Mouse (Mus musculus) lung, embryonic 14.5 days (tissue): ENCODE measurements around the gene Dcp1a. TPM values are rescaled to one million over a fixed set of nuclear protein-coding genes. Genes with fewer than 3 reads are reported as not detected.
A peak's percentile ranks its signal among the peaks of the same experiment; 100 is the strongest.

Source experiments
- ATAC-seq: fragments of 200-750 bp; cut with Nextera tagmentation; 2 replicates; pipeline ENCODE4 v1.8.0; 2017; ENCODE audit warnings: mild to moderate bottlenecking, moderate TSS enrichment, moderate library complexity; ENCODE audit not compliant: insufficient read depth
- DNase-seq: peaks from one replicate; pipeline ENCODE4 v3.0.0-alpha.2; 2015
- H3K27ac ChIP-seq: fragments of 300-500 bp; sonication (generic); 2 replicates; pipeline ENCODE4 v1.5.1; 2014; ENCODE audit warnings: low read depth, mild to moderate bottlenecking, moderate library complexity
- H3K27me3 ChIP-seq: fragments of 300-500 bp; sonication (generic); 2 replicates; pipeline ENCODE4 v1.6.1; 2014; ENCODE audit warnings: low read length, control low read depth; ENCODE audit not compliant: insufficient read depth
- H3K36me3 ChIP-seq: fragments of 300-500 bp; sonication (generic); 2 replicates; pipeline ENCODE4 v1.6.1; 2014; ENCODE audit warnings: control low read depth; ENCODE audit not compliant: insufficient read depth
- H3K4me1 ChIP-seq: fragments of 300-500 bp; sonication (generic); 2 replicates; pipeline ENCODE4 v1.6.1; 2014; ENCODE audit warnings: antibody characterized with exemption, control low read depth; ENCODE audit not compliant: insufficient read depth
- H3K4me2 ChIP-seq: fragments of 300-500 bp; sonication (generic); 2 replicates; pipeline ENCODE4 v1.6.1; 2014; ENCODE audit warnings: mild to moderate bottlenecking
- H3K4me3 ChIP-seq: fragments of 300-500 bp; sonication (generic); 2 replicates; pipeline ENCODE4 v1.5.1; 2014; ENCODE audit warnings: low read depth, low read length
- H3K9ac ChIP-seq: fragments of 300-500 bp; sonication (generic); 2 replicates; pipeline ENCODE4 v1.6.1; 2014
- H3K9me3 ChIP-seq: fragments of 300-500 bp; sonication (generic); 2 replicates; pipeline ENCODE4 v1.6.1; 2016; ENCODE audit warnings: low read depth, low read length, control low read depth
- CTCF ChIP-seq: IDR thresholded peaks from 2 replicates; pipeline ENCODE4 v1.5.1; 2016; ENCODE audit warnings: antibody characterized with exemption, low read depth
- WGBS: fragments of 180-500 bp; shearing (Covaris S2); extraction: QIAGEN DNeasy Blood & Tissue Kit; methylation state at CpG from one replicate; pipeline ENCODE4 v1.1.7; 2014; 5-methylcytosine and 5-hydroxymethylcytosine counted together
- polyA plus RNA-seq: library from polyadenylated mRNA; unstranded; fragments of >200 nt; fragmentation: Nextera tagmentation; extraction: Ambion mirVana; gene quantifications from 2 replicates; pipeline ENCODE4 v1.2.1, GENCODE M21; 2014

Gene Dcp1a
- polyA plus RNA-seq, 1 experiment from 2014 or later: 35.0 TPM

DNA sequence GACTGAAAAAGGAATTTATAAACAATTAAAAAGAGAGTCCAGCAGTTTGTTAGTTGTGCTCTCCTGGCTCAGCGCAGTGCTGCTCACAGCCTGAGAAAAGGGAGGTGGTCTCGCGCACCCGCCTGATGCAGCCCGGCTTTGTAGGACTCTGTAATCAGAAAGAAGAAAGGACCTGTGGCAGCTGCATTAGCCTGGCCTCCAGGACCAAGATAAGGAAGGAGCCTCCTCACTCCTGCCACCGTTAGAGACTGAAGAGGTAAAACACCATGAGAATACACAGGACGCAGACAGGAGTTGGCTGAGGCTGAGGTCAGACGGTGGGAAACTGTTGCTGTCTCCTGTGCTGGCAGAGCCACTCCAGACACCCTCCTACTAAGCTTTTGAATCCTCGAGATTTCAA lies 12.0 kb downstream of the Dcp1a start, which contains the start of gene Cacna1d:
Cacna1d (minus strand) TSS at position 114 of the 400 bp plus-strand sequence.
- Histone ChIP-seq H3K9ac (no peak within 1 kb of the TSS), H3K36me3 (peaks cover 72% of the 10 kb centered on the region), H3K27me3 (no peaks in the 10 kb centered on the region), H3K9me3 (no peaks in the 10 kb centered on the region), H3K4me2 (no peak within 1 kb of the TSS), H3K4me3 (no peak within 1 kb of the TSS), H3K27ac (no peak within 1 kb of the TSS), H3K4me1 (no peaks in the 10 kb centered on the region)
- WGBS: 62% methylated on average over 9 of the region's 9 CpGs
- ATAC-seq (no peak), DNase-seq (no peak)
- no peak for TF ChIP-seq CTCF

DNA sequence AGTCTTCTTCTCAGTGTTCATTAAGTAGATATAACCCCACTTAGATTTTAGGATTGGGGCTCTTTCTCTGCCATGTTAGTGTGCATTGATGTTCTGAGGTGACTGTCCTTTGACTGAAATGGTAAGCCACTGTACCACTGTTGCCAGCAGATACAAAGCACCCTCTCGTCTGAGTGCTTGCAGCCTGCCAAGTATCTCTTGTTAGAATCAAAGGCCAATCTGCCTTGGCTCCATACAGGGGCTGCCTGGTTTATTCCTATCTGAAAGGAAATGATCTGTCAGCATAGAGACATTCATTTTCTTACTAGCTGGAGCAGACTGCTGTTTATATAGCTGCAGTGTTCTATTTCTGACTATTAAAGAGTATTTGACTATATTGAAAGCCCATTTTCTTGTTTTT lies 13.9 kb downstream of the Dcp1a start:
- no peak overlapping the region for H3K9ac ChIP-seq
- 30% methylated on average over 1 of the region's 1 CpGs for WGBS
- no peak for ATAC-seq

DNA sequence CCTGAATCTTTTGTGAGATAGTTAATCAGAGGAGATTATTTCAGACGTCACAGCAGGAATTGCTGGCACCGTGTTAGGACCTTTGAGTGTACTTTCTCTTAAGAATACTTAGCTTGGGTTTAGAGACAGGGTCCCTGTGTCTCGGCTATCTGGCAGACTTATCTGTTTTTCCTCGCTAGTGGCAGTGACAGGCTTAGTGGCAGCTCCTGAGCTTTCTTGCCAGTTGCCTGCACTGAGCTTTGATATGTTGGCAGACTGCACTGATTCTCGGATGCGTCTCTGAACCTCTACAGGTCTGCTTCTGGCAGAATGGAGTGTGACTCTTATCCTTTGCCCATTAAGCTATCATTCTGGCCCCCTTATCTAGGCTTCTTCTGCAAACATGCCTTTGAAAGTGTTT lies 15.7 kb downstream of the Dcp1a start:
- no peak overlapping the region for H3K4me2 ChIP-seq
- no peak overlapping the region for H3K9ac ChIP-seq
- peaks cover 60% of the 10 kb centered on the region for H3K36me3 ChIP-seq
- TF ChIP-seq CTCF: no peak
- peak; percentile 15 for DNase-seq
- no peaks in the 10 kb centered on the region for H3K4me1 ChIP-seq
- H3K4me3 ChIP-seq: no peak overlapping the region
- H3K9me3 ChIP-seq: no peaks in the 10 kb centered on the region
- ATAC-seq: no peak; the same call in 1 of the 2 replicates
- H3K27ac ChIP-seq: peak overlapping the region; percentile 64; the same call in 1 of the 2 replicates
- H3K27me3 ChIP-seq: no peaks in the 10 kb centered on the region
- WGBS: 38% methylated on average over 6 of the region's 6 CpGs

More for the DNA sequence above, 13.9 kb downstream of the Dcp1a start:
- H3K4me1 ChIP-seq: no peaks in the 10 kb centered on the region
- H3K36me3 ChIP-seq: peaks cover 64% of the 10 kb centered on the region
- no peaks in the 10 kb centered on the region for H3K9me3 ChIP-seq
- H3K4me2 ChIP-seq: no peak overlapping the region
- H3K4me3 ChIP-seq: no peak overlapping the region
- TF ChIP-seq CTCF: no peak
- no peaks in the 10 kb centered on the region for H3K27me3 ChIP-seq
- H3K27ac ChIP-seq: no peak overlapping the region
- DNase-seq: no peak

DNA sequence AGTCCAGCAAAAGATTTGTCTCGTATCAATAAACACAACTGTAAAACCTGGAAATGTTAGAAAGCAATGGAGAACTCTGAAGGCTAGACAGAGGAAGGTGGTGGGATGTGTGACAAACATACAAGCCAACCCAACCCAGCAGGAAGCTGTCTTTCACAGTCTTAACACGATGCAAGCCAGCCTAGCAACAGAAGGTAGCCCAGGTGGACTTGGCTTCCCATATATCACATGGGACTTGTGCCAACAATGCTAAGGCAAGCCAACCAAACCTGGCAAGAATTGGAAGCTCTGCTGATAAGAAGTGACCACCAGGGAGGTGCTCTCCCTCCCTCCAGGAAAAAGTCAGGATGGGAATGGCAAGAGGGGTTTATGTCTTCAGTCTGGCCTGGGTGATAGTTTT lies 18.9 kb downstream of the Dcp1a start:
- no peaks in the 10 kb centered on the region for H3K9me3 ChIP-seq
- no peak overlapping the region for H3K9ac ChIP-seq
- H3K27me3 ChIP-seq: no peaks in the 10 kb centered on the region
- no peak overlapping the region for H3K4me2 ChIP-seq
- no peaks in the 10 kb centered on the region for H3K4me1 ChIP-seq
- ATAC-seq: no peak
- no peak for TF ChIP-seq CTCF
- 84% methylated on average over 2 of the region's 2 CpGs for WGBS
- H3K27ac ChIP-seq: no peak overlapping the region
- no peak for DNase-seq
- peaks cover 53% of the 10 kb centered on the region for H3K36me3 ChIP-seq
- no peak overlapping the region for H3K4me3 ChIP-seq

DNA sequence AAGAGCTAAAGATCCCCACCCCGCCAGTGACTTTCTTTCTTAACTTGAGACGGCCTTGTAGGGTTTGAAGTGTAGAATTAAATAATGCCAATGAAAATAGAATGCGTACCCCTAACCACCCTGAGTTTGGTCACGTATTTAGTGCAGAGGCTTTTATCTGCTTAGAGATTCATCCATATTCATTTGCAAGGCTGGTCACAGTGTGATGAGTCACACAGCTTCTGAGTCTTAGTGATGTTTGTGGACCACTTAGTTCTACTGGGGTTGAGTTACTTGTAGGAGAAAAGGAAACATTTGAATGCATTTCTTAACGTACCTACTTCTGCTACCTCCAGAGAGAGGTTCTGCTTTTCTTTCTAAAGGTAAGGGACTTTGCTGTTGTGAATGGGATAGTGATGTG lies 25.7 kb downstream of the Dcp1a start:
- 89% methylated on average over 5 of the region's 5 CpGs for WGBS
- Histone ChIP-seq H3K4me1 (no peaks in the 10 kb centered on the region), H3K27me3 (no peaks in the 10 kb centered on the region), H3K36me3 (peaks cover 76% of the 10 kb centered on the region), H3K4me3 (no peak overlapping the region), H3K9me3 (no peaks in the 10 kb centered on the region), H3K27ac (no peak overlapping the region), H3K9ac (no peak overlapping the region), H3K4me2 (no peak overlapping the region)
- no peak for DNase-seq
- no peak for ATAC-seq
- no peak for TF ChIP-seq CTCF

DNA sequence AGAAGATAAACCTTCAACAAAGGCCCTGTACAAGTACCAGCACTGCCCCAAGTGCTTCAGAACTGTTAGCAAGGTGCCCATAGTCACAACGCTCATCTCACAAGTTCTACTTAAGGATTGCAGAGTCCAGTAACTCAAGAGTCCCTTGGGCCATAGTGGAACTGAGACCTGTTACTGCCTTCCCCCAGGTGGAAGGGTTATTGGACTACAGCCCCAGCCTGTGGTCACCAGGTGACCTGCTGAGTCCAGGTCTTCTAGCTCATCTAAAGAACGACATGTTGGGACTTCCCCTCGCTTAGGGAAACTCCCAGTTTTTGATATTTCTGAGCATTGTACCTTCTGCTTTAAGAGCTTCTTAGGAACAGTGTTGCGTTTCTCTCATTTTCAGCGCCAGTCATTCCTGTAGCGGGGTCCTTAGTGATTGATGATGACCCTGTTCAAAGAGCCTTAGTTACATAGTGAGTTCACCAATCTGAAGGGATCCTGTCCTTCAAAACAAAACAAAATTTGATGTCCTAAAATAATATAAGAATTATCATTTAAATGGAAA lies 31.0 kb downstream of the Dcp1a start:
- no peak overlapping the region for H3K4me3 ChIP-seq
- no peaks in the 10 kb centered on the region for H3K9me3 ChIP-seq
- 87% methylated on average over 6 of the region's 6 CpGs for WGBS
- no peak overlapping the region for H3K4me2 ChIP-seq
- no peaks in the 10 kb centered on the region for H3K27me3 ChIP-seq
- no peak for TF ChIP-seq CTCF
- no peak for DNase-seq
- H3K27ac ChIP-seq: no peak overlapping the region
- no peaks in the 10 kb centered on the region for H3K4me1 ChIP-seq
- no peak for ATAC-seq
- H3K36me3 ChIP-seq: peaks cover 84% of the 10 kb centered on the region
- H3K9ac ChIP-seq: no peak overlapping the region

DNA sequence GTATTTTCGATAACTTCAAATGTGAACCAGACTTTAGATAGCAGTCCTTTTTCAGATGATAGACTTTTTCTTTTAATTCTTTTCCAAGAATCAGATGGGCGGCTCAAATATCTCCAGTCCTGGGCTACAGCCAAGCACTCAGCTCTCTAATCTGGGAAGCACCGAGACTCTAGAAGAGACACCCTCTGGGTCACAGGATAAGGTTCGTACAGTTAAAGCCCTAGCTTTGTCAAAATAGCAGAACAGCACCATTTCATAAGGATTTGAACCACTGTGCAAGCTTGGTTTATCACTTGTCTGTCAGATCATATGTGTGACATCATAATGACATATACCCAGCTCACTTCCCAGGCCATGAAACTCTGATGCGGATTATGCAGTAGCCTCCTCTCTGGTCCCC lies 33.6 kb downstream of the Dcp1a start:
- H3K36me3 ChIP-seq: peaks cover 84% of the 10 kb centered on the region
- no peak overlapping the region for H3K4me2 ChIP-seq
- no peak overlapping the region for H3K4me3 ChIP-seq
- no peaks in the 10 kb centered on the region for H3K27me3 ChIP-seq
- no peak overlapping the region for H3K9ac ChIP-seq
- 69% methylated on average over 5 of the region's 5 CpGs for WGBS
- H3K27ac ChIP-seq: no peak overlapping the region
- H3K9me3 ChIP-seq: no peaks in the 10 kb centered on the region
- no peaks in the 10 kb centered on the region for H3K4me1 ChIP-seq
- no peak for DNase-seq
- no peak for TF ChIP-seq CTCF
- no peak for ATAC-seq
